Mouse (Mus musculus): ENCODE data around the gene Gnl3. TPM values are rescaled to one million over a fixed set of nuclear protein-coding genes. Genes with fewer than 3 reads are reported as not detected.

Gnl3 gene
- total RNA-seq (2014; rRNA removed) (57.3 and 69.6 TPM in 2 replicates), polyA plus RNA-seq (2015; fragmentation: Nextera tagmentation; extraction: Ambion mirVana) (64.7 and 84.6 TPM in 2 replicates)

DNA sequence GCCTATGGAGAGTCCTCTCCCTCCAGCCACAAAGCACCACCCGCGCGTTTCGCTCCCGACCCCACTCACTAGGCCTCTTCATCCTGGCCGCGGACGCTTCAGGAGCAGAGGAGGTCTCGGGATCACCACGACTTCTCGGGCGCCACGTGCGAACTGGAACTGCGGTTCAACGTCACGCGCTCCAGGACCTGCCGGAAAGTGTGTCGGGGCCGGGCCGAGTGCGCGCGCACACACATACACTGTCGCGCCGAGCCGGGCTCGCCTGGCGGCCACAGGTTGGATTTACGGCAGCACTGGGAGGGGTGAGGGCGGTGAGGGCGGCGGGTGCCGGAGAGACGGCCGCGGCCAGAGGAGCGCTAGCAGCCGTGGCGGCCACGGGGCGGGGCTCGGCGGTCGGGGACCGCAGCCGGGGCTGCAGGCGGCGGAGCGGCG is at the start of gene Gnl3, which contains the start of gene Pbrm1:
Gnl3 (minus strand) TSS at position 293 of the 432 bp plus-strand sequence.
Pbrm1 (plus strand) TSS at position 279 of the 432 bp plus-strand sequence.
- WGBS = under 1% methylated on average over 33 of the region's 53 CpGs
- Histone ChIP-seq H3K4me2 (ENCODE audit: low read depth) (peak within 1 kb of the TSS; percentile 80), H3K27ac (ENCODE audit: low read depth, low read length) (peak within 1 kb of the TSS; percentile 98), H3K9ac (peak within 1 kb of the TSS; percentile 84), H3K27me3 (ENCODE audit: insufficient read depth, low read length) (no peaks in the 10 kb centered on the region), H3K4me1 (ENCODE audit: insufficient read depth) (peaks cover 15% of the 10 kb centered on the region; the same call in 1 of the 2 replicates), H3K4me3 (ENCODE audit: low read depth, low read length) (peak within 1 kb of the TSS; percentile 87), H3K36me3 (ENCODE audit: insufficient read depth) (peaks cover 43% of the 10 kb centered on the region), H3K9me3 (ENCODE audit: low read length) (no peaks in the 10 kb centered on the region)
- DNase-seq = peak; percentile 97
- TF ChIP-seq CTCF (IDR thresholded peaks at IDR 0.05; ENCODE audit: low read depth) = peak; percentile 64
- peak; percentile 97 for ATAC-seq

DNA sequence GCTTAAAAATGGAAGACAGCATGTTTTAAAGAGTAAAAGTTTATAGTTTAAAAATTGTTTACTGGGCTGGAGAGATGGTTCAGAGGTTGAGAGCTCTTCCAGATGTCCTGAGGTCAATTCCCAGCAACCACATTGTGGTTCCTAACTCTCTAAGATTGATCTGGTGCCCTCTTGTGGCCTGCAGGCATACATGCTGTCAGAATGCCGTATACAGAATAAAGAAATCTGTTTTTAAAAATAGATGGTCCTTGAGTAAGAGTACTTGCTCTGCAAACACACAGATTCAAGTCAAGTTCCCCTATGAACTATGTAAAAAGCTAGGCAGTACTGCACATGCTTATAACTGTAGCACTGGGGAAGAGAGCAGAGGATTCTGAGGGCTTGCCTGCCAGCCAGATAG is 43.3 kb upstream of the Gnl3 start:
- WGBS = 58% methylated on average over 1 of the region's 1 CpGs
- H3K27me3 ChIP-seq (ENCODE audit: insufficient read depth, low read length) = no peaks in the 10 kb centered on the region
- ATAC-seq (no peak), DNase-seq (no peak)
- H3K27ac ChIP-seq (ENCODE audit: low read depth, low read length) = no peak overlapping the region
- no peak overlapping the region for H3K4me3 ChIP-seq (ENCODE audit: low read depth, low read length)
- H3K4me2 ChIP-seq (ENCODE audit: low read depth) = no peak overlapping the region
- no peak overlapping the region for H3K9ac ChIP-seq
- H3K4me1 ChIP-seq (ENCODE audit: insufficient read depth) = no peaks in the 10 kb centered on the region
- TF ChIP-seq CTCF (IDR thresholded peaks at IDR 0.05; ENCODE audit: low read depth) = peak; percentile 43
- H3K36me3 ChIP-seq (ENCODE audit: insufficient read depth) = peaks cover 50% of the 10 kb centered on the region
- H3K9me3 ChIP-seq (ENCODE audit: low read length) = no peaks in the 10 kb centered on the region

- Histone ChIP-seq H3K9me3 (ENCODE audit: low read length) (no peaks in the 10 kb centered on the region), H3K4me3 (ENCODE audit: low read depth, low read length) (no peak overlapping the region), H3K27me3 (ENCODE audit: insufficient read depth, low read length) (no peaks in the 10 kb centered on the region), H3K36me3 (ENCODE audit: insufficient read depth) (peaks cover 48% of the 10 kb centered on the region), H3K27ac (ENCODE audit: low read depth, low read length) (no peak overlapping the region), H3K4me2 (ENCODE audit: low read depth) (no peak overlapping the region), H3K9ac (no peak overlapping the region), H3K4me1 (ENCODE audit: insufficient read depth) (no peaks in the 10 kb centered on the region)
- WGBS = 96% methylated on average over 1 of the region's 1 CpGs
- TF ChIP-seq CTCF (IDR thresholded peaks at IDR 0.05; ENCODE audit: low read depth) = no peak
- ATAC-seq = no peak
- no peak for DNase-seq
Measured at GRCm38 (mm10) chr14:31045817-31046216, 26.9 kb upstream of the Gnl3 start.

GRCm38 (mm10) chr14:31045296-31045695 is 26.3 kb upstream of the Gnl3 start:
- DNase-seq (no peak), ATAC-seq (no peak)
- no peaks in the 10 kb centered on the region for H3K27me3 ChIP-seq (ENCODE audit: insufficient read depth, low read length)
- no peak for TF ChIP-seq CTCF (IDR thresholded peaks at IDR 0.05; ENCODE audit: low read depth)
- no peak overlapping the region for H3K4me3 ChIP-seq (ENCODE audit: low read depth, low read length)
- 94% methylated on average over 5 of the region's 5 CpGs for WGBS
- H3K4me1 ChIP-seq (ENCODE audit: insufficient read depth) = no peaks in the 10 kb centered on the region
- peaks cover 43% of the 10 kb centered on the region for H3K36me3 ChIP-seq (ENCODE audit: insufficient read depth)
- H3K4me2 ChIP-seq (ENCODE audit: low read depth) = no peak overlapping the region
- H3K9ac ChIP-seq = no peak overlapping the region
- no peak overlapping the region for H3K27ac ChIP-seq (ENCODE audit: low read depth, low read length)
- H3K9me3 ChIP-seq (ENCODE audit: low read length) = no peaks in the 10 kb centered on the region

DNA sequence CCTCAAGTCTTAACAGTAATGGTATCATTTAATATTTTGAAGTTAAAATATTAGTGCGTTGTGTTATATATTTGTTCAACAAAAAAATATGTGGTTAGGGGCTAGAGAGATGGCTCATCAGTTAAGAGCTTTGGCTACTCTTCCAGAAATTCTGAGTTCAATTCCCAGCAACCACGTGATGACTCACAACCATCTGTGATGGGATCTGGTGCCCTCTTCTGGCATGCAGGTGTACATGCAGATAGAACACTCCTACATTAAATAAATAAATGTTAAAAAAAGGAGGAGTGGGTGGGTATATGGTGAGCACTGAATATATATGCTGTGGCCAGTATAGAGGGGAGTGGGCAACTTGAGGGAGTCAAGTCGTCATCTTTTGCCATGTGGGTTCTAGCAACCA is 6.8 kb upstream of the Gnl3 start:
- TF ChIP-seq CTCF (IDR thresholded peaks at IDR 0.05; ENCODE audit: low read depth) = peak; percentile 45
- DNase-seq (no peak), ATAC-seq (no peak)
- H3K27ac ChIP-seq (ENCODE audit: low read depth, low read length) = no peak overlapping the region
- H3K27me3 ChIP-seq (ENCODE audit: insufficient read depth, low read length) = no peaks in the 10 kb centered on the region
- H3K4me2 ChIP-seq (ENCODE audit: low read depth) = no peak overlapping the region
- no peak overlapping the region for H3K4me3 ChIP-seq (ENCODE audit: low read depth, low read length)
- 79% methylated on average over 3 of the region's 3 CpGs for WGBS
- no peaks in the 10 kb centered on the region for H3K9me3 ChIP-seq (ENCODE audit: low read length)
- H3K9ac ChIP-seq = no peak overlapping the region
- H3K36me3 ChIP-seq (ENCODE audit: insufficient read depth) = peaks cover 61% of the 10 kb centered on the region
- H3K4me1 ChIP-seq (ENCODE audit: insufficient read depth) = 0 out of 2 replicates have a peak, but pooled peaks cover under 1% of the 10 kb centered on the region

- Histone ChIP-seq H3K27me3 (ENCODE audit: insufficient read depth, low read length) (no peaks in the 10 kb centered on the region), H3K9me3 (ENCODE audit: low read length) (no peaks in the 10 kb centered on the region), H3K36me3 (ENCODE audit: insufficient read depth) (peaks cover 41% of the 10 kb centered on the region), H3K4me1 (ENCODE audit: insufficient read depth) (peaks cover 15% of the 10 kb centered on the region; the same call in 1 of the 2 replicates), H3K4me2 (ENCODE audit: low read depth) (no peak overlapping the region), H3K4me3 (ENCODE audit: low read depth, low read length) (no peak overlapping the region), H3K27ac (ENCODE audit: low read depth, low read length) (no peak overlapping the region), H3K9ac (no peak overlapping the region)
- TF ChIP-seq CTCF (IDR thresholded peaks at IDR 0.05; ENCODE audit: low read depth) = no peak
- no peak for ATAC-seq
- DNase-seq = no peak
- WGBS = 19% methylated on average over 1 of the region's 1 CpGs
Measured at GRCm38 (mm10) chr14:31022579-31022978, 3.6 kb upstream of the Gnl3 start.

GRCm38 (mm10) chr14:31019331-31020205 is 616 bp upstream of the Gnl3 start:
- no peaks in the 10 kb centered on the region for H3K27me3 ChIP-seq (ENCODE audit: insufficient read depth, low read length)
- peak overlapping the region; percentile 46 for H3K4me2 ChIP-seq (ENCODE audit: low read depth)
- peak overlapping the region; percentile 87 for H3K4me3 ChIP-seq (ENCODE audit: low read depth, low read length)
- WGBS = 7% methylated on average over 50 of the region's 56 CpGs
- peak overlapping the region; percentile 84 for H3K9ac ChIP-seq
- peak overlapping the region; percentile 98 for H3K27ac ChIP-seq (ENCODE audit: low read depth, low read length)
- peak; percentile 71 for DNase-seq
- no peaks in the 10 kb centered on the region for H3K9me3 ChIP-seq (ENCODE audit: low read length)
- ATAC-seq = peak; percentile 86
- no peak for TF ChIP-seq CTCF (IDR thresholded peaks at IDR 0.05; ENCODE audit: low read depth)
- H3K4me1 ChIP-seq (ENCODE audit: insufficient read depth) = peaks cover 15% of the 10 kb centered on the region; the same call in 1 of the 2 replicates
- peaks cover 41% of the 10 kb centered on the region for H3K36me3 ChIP-seq (ENCODE audit: insufficient read depth)
